ENCODE assay signal across 8 mouse cellular contexts in the genomic region with DNA sequence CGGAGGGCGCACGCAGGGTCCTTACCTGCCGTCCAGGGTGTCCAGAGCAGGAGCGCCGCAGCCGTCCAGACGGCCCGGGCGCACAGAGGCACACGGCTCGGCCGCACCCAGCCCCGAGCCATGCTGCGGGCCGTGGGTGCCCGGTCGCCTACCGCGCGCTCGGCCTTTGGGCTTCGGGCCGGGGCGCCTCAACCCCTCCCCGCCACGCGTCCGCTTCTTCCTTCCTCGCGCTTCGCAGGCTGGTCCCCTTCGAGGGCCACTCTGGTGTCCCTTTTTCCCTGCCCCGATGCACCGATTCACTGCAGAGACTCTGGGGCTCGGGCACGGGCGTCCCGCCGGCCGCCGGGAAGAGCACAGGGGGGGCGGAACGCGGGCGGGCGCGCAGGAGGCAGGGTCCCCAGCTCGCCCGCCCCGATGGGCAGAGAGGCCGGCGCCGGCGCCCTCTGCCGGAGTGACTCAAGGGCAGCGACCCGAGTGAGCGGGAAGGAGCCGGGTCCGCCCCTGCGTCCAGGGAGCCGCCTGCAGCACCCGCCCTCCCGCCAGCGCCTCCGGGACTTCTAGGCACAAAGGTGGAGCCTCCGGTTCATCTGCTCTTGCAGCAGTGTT. TPM values are rescaled to one million over a fixed set of nuclear protein-coding genes. Genes with fewer than 3 reads are reported as not detected.
A peak's percentile ranks its signal among the peaks of the same experiment; 100 is the strongest.
DNase-seq lines count a peak whose midpoint lies in the region; ATAC-seq lines count a peak whose summit lies in the region.

A gene (minus strand): TSS at position 369 of the 606 bp plus-strand sequence.

- peak within 1 kb of the TSS; percentile 84 for H3K27ac ChIP-seq in embryonic facial prominence, embryonic 11.5 days (replicated peaks; ENCODE audit: low read depth, low read length)
- peak within 1 kb of the TSS; percentile 75 for H3K27ac ChIP-seq in heart, embryonic 12.5 days (ENCODE audit: poor library complexity, severe bottlenecking)
- peak within 1 kb of the TSS; percentile 86 for H3K27ac ChIP-seq in midbrain, embryonic 10.5 days (replicated peaks)

- peak; percentile 80 for ATAC-seq in embryonic facial prominence, embryonic 11.5 days (replicated peaks; ENCODE audit: insufficient number of reproducible peaks, low FRiP score, low TSS enrichment, low read depth)
- ATAC-seq in heart, embryonic 12.5 days (ENCODE audit: insufficient number of reproducible peaks, low FRiP score), result peak; percentile 84

- peak within 1 kb of the TSS; percentile 69 for H3K4me2 ChIP-seq in embryonic facial prominence, embryonic 11.5 days (ENCODE audit: low read depth, low read length)
- H3K4me2 ChIP-seq in heart, embryonic 12.5 days, result peak within 1 kb of the TSS; percentile 77

- no peaks in the 10 kb centered on the region for H3K4me1 ChIP-seq in embryonic facial prominence, embryonic 11.5 days (ENCODE audit: control insufficient read depth, insufficient read depth, low read length)
- peaks cover 43% of the 10 kb centered on the region for H3K4me1 ChIP-seq in heart, embryonic 12.5 days (replicated peaks)
- peaks cover 38% of the 10 kb centered on the region for H3K4me1 ChIP-seq in midbrain, embryonic 10.5 days

- H3K27me3 ChIP-seq in embryonic facial prominence, embryonic 11.5 days (ENCODE audit: control insufficient read depth, insufficient read depth, low read length), result no peaks in the 10 kb centered on the region; the same call in 1 of the 2 replicates
- H3K27me3 ChIP-seq in heart, embryonic 12.5 days (replicated peaks), result no peaks in the 10 kb centered on the region; the same call in 1 of the 2 replicates
- H3K27me3 ChIP-seq in midbrain, embryonic 10.5 days (ENCODE audit: low read depth, poor library complexity, severe bottlenecking), result peaks cover 65% of the 10 kb centered on the region

- no peaks in the 10 kb centered on the region for H3K36me3 ChIP-seq in embryonic facial prominence, embryonic 11.5 days (replicated peaks; ENCODE audit: control insufficient read depth, insufficient read depth, low read depth, low read length)
- H3K36me3 ChIP-seq in heart, embryonic 12.5 days, result no peaks in the 10 kb centered on the region
- H3K36me3 ChIP-seq in midbrain, embryonic 10.5 days, result no peaks in the 10 kb centered on the region

- H3K4me3 ChIP-seq in embryonic facial prominence, embryonic 11.5 days (ENCODE audit: low read depth, low read length), result peak within 1 kb of the TSS; percentile 81
- peak within 1 kb of the TSS; percentile 87 for H3K4me3 ChIP-seq in heart, embryonic 12.5 days
- H3K4me3 ChIP-seq in midbrain, embryonic 10.5 days, result peak within 1 kb of the TSS; percentile 66

- H3K9ac ChIP-seq in embryonic facial prominence, embryonic 11.5 days (replicated peaks; ENCODE audit: low read length), result peak within 1 kb of the TSS; percentile 92
- peak within 1 kb of the TSS; percentile 96 for H3K9ac ChIP-seq in heart, embryonic 12.5 days

- no peaks in the 10 kb centered on the region; the same call in 1 of the 2 replicates for H3K9me3 ChIP-seq in embryonic facial prominence, embryonic 11.5 days (replicated peaks; ENCODE audit: control insufficient read depth, low read length)
- H3K9me3 ChIP-seq in heart, embryonic 12.5 days (replicated peaks), result no peaks in the 10 kb centered on the region
- H3K9me3 ChIP-seq in midbrain, embryonic 10.5 days (replicated peaks), result no peaks in the 10 kb centered on the region

- under 1% methylated on average over 49 of the region's 68 CpGs for WGBS in embryonic facial prominence, embryonic 11.5 days
- WGBS in heart, embryonic 12.5 days, result under 1% methylated on average over 68 of the region's 68 CpGs
- WGBS in midbrain, embryonic 10.5 days, result under 1% methylated on average over 68 of the region's 68 CpGs

- peak; percentile 40 to 58 for DNase-seq in cerebellum, postnatal 14 days
- DNase-seq in cerebellum, adult 11-12 months, result no peak
- peak; percentile 93 for DNase-seq in embryonic facial prominence, embryonic 11.5 days (ENCODE audit: low spot score)
- DNase-seq in kidney, postnatal 14 days, result peak; percentile 82
- peak; percentile 87 for DNase-seq in midbrain, embryonic 10.5 days (ENCODE audit: low spot score)
- DNase-seq in urinary bladder, adult 18-20 months (ENCODE audit: low spot score in 2 of 2), result peak; percentile 41 to 44
- no peak for DNase-seq in right cerebral cortex, adult 18-20 months

RNA-seq across cellular contexts. Expression of the gene that starts here (rescaled TPM):
- 10.2 and 11.8 TPM in 2 replicates for polyA plus RNA-seq in embryonic facial prominence, embryonic 11.5 days (2014; fragmentation: Nextera tagmentation; extraction: Ambion mirVana)
- polyA plus RNA-seq in heart, embryonic 12.5 days (2016; fragmentation: Nextera tagmentation; extraction: Ambion mirVana), result 28.3 and 30.7 TPM in 2 replicates
- 9.7 and 11.0 TPM in 2 replicates for polyA plus RNA-seq in midbrain, embryonic 10.5 days (2016; fragmentation: Nextera tagmentation; extraction: Ambion mirVana)

Comparison
In these comparisons a context has a peak if more than half of its experiments do, and no peak if none do; other contexts are left out.
1. DNase-seq: peak in cerebellum, postnatal 14 days (2 of 2), embryonic facial prominence, embryonic 11.5 days (single experiment), kidney, postnatal 14 days (single experiment), midbrain, embryonic 10.5 days (single experiment) and urinary bladder, adult 18-20 months (2 of 2); none in cerebellum, adult 11-12 months (single experiment) and right cerebral cortex, adult 18-20 months (single experiment).
2. Peak in every context shown above with its lines, with median percentiles within 50 percentile points of each other: H3K27ac ChIP-seq and H3K4me3 ChIP-seq.